Mouse (Mus musculus) retina, embryonic 14.5 days (tissue): ENCODE measurements around the gene 5730596B20Rik.

ENCODE experiments used
- DNase-seq: peaks from one replicate; pipeline ENCODE4 v3.0.0-alpha.2; 2015; ENCODE audit warnings: low spot score

5730596B20Rik gene

DNA sequence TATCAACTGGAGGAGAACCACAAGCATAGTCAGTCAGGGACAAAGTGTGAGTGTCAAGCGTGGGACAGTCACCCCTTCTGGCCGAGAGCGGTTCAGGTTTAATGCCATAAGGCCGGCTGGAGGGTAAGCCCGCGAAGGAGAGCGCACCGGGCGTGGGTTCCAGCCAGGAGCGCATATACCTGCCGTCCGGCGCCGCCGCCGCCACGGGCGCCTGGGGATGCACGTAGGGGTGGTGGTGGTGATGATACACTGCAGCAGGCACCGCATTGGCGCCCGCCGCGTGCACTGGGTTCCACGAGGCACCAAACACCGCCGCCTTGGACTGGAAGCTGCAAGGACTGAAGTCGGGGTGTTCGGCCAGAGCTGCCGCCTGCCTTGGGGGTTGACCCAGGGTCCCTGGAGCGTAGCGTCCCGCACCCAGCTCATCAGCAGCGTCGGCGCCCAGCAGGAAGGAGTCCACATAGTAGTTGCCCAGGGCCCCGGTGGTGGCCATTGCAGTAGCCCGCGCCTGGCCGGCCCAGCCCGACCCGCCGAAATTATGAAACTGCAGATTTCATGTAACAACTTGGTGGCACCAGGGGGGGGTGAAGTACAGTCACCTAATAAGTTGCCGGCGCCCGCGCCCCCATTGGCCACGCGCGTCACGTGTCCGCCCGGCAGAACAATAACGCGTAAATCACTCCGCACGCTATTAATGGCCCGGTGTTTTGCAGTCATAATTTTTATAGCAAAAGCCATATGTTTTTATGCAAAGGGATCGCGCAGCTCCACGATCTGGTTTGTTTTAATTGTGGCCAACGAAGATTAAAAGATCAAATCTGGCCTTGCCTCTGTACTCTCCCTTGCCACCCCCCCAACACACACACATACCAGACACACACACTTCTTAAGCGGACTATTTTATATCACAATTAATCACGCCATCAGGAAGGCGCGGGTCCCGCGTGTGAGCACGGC lies 48.6 kb downstream of the 5730596B20Rik start:
- no peak for DNase-seq

DNA sequence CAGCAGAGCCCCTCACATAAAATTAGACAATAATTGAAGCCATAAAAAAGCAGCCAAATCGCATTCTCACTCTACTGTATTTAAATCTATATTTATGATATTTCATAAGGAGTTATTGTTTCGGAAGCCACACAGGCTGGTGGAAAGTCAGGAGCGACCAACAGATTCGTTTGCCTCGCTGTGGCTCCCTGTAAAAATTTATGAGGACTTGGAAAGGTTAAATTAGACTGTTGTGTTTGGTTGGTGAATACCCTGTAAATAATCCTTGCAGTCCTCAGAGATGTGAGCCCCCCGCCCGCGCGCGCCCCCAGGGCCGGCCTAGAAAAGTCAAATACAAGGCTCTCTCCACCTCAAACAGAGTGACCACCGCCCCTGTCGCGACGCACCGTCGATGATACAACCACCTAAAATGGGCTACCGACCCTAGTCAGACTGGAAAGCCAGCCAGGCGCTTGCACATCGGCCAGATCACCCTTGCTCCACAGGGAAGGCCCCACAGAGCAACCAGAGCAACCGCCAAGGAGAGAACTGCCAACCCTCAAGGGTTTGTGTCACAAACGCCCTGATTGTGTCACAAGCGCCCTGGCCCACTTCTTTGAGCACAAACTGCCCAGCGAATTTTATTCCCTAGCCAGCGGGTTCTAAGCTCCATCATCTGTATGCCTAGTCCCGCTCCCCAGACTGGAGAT lies 49.4 kb downstream of the 5730596B20Rik start:
- no peak for DNase-seq

- DNase-seq, result no peak
These were observed 50.3 kb downstream of the 5730596B20Rik start for GRCm38 (mm10) chr6:52227470-52228222.

GRCm38 (mm10) chr6:52228475-52229465 lies 51.5 kb downstream of the 5730596B20Rik start:
- DNase-seq, result no peak

DNA sequence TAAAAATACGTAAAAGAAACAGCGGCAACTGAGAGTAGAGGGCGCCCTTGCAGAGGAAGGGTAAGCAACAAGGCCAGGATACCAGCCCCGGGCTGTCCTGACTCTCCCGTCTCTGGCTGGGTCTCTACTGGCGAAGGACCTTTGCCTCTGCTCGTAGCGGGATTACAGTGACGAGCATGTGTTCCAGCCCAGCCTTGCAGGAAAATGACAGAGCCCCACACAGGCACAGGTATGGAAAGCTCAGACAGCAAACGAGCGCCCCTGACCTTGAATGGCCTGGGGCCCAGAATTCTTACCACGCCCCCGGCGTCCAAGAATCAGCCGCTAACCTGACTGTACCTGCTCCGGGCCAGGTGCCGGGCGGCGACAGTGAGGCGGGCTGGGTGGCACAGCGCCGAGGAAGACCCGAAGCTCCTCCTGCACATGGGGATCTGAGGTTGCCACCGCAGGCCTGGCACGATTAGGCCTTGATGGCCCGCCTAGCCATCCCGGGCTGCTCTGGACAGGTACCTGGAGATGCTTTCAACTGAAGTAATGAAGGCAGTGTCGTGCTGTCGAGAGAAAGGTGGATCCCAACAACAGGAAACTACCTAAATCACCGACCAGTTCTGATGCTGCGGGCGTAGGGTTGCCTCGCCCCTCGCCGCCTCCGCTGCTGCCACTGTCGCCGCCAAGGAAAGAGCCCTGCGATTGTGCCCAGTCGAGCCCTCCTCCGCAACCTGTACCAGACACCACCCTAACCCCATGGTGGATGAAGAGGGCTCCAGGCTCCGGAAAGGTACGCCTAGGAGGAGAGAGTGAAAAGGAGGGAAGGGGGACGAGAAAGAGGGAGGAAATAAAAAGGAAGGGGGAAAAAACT lies 52.5 kb downstream of the 5730596B20Rik start:
- DNase-seq, result no peak
